Mouse (Mus musculus): ENCODE data around the gene Dbx2.

The Dbx2 gene

DNA sequence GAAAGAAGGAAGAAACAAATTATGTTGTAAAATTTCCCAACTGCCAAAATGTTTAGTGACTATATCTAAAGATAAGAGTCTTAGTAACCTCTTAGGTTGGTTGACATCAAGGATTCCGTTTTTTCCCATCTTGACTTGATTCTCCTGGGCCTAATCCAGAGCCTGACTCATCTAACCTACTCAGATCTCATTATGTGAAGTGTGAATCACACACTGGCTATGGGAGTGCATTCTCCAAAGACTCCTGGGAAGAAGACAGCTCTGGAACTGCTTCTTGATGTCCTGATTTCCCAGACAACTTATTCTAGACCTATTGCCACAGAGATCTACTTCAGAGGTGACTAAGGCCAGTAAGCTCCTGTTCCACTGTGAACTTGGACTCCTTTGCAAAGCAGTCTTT, 43.2 kb downstream of the Dbx2 start:
- no peak for DNase-seq

DNA sequence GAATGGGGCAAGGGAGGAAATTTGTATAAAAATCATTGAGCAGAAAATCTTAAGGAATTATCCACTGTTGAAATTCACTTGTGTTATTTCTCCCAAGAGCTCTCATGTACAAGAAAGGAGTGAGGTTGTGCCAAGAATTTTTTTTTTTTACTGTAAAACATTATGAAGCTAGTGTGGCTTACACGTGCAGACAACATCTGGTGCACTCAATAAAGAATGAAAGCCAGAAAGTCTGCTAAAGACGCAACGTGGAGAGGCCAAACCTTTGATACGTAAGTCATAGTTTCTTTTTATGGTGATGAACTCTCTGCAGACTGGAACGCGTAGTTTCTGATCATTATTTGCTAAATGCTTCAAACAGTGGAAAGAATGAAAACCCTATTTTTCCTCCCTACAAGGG, 54.6 kb downstream of the Dbx2 start:
- DNase-seq, result no peak

DNA sequence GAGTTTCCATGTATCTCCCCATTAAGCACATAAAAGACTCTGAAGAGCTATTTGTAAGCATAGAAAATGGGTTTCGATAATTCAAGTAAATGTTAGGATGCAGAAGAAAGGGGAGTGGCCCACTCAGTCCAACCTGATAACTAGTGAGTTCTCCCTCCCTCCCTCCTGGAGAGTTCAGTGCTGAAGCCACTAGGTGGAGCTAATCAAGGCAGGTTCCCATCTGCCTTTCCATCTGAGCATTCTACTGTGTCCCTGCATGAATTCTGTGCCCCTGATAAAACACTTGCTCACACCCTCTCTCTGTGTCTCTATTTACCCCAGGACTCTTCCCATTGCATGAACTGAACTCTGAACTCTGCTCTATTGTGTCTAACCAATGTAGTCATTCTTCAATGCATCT, 57.1 kb downstream of the Dbx2 start:
- peak; percentile 23 for DNase-seq

DNA sequence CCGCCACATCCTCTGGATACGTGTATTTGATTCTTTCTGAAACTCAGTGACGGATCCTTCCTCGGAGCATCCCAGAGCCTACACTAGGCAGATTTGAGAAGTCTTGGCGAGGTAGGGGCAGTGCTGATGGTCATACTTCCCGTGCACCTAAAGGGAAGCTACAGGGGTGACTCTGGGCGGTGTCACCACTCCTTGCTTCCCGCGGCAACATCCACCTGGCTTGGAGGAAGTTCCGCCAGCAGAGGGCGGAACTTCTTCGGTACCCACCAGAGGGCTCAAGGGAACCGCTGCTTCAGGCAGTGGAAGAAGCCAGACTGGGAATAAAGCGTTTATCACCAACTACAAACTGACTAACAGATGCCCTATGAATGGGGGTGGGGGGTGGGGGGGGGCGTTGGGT, 68.9 kb downstream of the Dbx2 start:
- no peak for DNase-seq

DNA sequence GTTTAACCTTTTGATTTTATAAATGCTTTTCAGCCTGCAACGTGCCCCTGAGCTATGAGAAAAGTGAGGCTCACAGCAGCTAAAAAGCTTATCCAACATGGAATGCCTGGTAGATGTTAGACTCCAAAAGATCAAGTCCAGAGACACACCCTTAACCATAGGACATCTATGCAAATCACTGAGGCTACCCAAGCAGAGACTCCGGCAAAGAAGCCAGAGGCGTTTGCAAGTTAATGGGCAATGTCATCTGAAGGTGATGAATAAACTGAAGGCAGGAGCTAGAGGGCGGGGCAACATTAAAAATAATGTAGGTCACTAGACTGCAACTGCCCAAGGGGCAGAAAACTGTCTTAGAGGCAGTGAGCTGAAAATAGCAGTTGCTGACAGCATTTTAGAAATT, 70.9 kb downstream of the Dbx2 start:
- no peak for DNase-seq

DNA sequence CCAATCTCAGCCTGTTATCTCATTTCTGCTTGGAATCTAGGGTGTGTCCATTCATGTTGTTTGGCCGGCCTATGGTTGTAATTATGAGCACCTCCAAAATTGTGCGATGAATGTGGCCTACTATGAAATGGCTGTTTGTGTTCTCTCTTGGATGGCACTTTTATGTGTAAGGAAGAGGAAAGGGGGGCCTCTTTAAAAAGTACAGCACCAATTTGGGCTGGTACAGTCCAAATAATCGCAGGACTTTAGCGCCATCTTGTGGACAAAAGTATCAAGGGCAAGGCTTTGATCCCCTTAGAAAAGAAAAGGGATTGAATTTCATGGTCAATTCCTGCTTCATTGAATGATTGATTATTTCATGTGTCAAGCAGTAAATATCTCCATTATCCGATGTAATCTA, 81.1 kb downstream of the Dbx2 start:
- DNase-seq, result peak; percentile 68
